Mouse (Mus musculus) monocyte, adult 2 months (primary cell): Measurements from ENCODE around the gene Skint8.
"Not testable (repeated sequence)": the region's sequence is repeated elsewhere in the genome, so short reads cannot be mapped to it uniquely, and the experiment has no call there.

Experiments
- DNase-seq, 2 experiments: peaks; one replicate each; pipeline ENCODE4 v3.0.0; 2022; ENCODE audit warnings: low spot score in 2 of 2, low read depth in 1 of 2

Skint8 gene

DNA sequence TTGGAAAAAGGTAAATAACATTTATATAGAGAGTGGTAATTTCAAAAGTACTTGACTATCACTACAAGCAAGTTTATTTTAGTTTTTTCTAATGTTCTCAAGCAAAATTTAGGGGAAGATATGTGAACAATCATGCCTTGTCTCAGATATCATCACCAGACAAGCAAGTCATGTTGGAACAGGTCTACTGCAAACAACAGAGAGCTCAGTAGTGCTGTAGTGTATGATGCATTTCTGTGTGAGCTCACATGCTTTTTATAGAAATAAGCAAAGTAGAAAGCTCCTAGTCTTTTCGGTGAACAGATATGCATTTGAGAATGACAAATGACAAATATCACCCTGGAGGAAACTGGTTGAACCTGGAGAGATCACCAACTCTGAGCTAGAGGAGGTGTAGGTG is at the start of gene Skint8:
Skint8 (plus strand) TSS at position 301 of the 400 bp plus-strand sequence.
- DNase-seq, result no peak

DNA sequence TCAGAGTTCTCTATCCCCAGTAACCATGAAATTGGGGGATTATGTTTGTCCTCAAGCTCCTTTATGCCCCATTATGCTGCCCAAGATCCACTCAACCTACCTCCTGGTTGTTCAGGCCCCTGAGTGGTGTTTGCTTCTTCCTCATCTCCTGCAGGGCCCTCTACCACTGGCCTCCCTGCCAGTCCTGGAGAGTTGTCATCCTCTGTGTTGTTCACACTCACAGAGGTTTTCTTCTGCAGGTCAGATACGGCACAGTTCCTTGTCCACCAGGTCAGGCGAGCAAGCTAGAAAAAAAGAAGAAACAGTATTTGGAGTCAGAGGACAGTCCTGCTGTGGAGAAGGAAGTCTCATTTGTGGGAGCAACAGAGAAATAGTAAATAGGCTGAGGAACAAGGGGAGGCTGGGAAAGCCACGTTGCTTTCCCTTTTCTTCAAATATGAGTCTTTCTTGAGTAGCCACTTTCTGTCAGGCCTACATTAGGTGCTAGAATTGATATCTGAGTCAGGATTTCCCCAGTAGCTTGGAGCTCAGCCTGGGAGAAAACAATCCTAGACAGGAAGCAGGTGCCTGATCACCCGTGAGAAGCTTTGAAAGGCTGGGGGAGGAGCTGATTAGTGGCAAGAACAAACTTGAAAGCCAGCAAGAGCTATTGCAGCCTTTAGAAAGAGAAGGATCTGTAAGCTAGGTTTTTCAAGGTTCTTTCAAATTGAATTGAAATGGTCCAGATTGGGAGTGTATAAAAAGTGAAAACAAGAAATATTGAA is 38.9 kb upstream of the Skint8 start:
- DNase-seq, result no peak

DNA sequence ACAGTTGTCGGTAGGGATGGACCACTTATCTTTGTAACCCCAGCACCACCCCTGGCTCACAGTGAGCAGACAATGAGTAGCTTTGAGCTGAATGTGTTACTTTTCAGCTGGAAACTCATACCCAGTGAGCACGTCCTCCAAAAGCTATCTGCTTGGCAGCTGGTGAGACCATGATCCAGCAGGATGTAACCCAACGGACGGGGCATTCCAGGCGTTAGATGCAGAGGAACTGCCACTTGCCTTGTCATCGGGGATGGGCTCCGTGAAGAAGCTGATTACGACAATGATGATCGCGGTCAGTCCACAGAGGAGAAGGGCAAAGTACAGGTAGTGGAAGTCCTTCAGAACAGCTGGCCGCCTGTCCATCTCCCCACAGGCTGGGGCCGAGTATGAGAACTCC is 35.6 kb upstream of the Skint8 start:
- DNase-seq, result no peak

DNA sequence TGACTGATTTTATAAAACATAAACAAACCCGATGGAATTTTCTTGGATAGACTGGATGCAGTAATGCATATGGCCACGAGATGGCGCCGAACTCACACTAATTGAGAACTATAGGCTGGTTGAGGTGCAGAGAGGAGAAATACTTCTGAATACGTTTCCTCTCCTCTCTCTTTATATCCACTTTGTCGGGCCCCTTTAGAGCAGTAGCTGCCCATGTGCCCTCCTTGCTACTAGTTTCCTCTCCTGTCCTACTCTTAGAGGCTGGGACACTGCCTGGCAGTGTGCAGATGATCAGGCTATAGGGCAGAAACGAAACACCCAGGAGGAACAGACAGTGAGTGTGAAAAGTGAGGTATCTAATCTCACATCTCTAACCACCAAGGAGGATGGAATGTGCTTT is 33.2 kb upstream of the Skint8 start:
- peak in 1 of 2 experiments; percentile 6 for DNase-seq

DNA sequence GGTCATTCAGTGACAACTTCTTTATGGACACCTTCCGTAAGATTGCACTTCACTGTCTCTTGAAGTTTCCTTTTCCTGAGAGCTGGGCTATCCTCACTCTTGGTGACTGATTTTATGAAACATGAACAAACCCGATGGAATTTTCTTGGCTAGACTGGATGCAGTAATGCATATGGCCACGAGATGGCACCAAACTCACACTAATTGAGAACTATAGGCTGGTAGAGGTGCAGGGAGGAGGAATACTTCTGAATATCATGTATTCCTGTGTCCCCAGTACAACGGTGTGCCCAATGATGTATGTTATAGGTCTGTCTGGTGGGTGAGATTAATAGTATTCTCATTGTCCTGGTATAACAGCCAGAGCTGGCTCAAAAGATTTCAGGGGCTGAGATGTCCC is 32.6 kb upstream of the Skint8 start:
- DNase-seq, result peak in 1 of 2 experiments; percentile 3

DNA sequence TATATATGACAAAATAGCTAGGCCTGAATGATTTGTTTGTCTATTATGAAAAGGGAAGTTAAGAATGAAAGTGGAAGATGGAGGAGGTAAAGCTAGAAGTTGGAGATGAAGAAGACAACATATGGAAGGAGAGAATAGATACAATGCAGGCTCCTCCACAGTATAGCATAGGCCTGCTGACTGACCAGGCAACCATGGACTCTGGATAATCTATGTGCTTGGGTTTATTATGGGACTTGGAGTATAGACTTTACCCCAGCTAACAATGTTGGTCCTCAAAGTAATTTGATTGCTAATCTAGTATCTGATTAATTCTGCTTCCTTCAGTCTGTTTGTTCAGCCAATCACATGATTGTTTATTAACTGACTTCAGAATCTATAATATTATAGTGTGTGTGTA is 27.1 kb upstream of the Skint8 start:
- DNase-seq, result no peak

DNA sequence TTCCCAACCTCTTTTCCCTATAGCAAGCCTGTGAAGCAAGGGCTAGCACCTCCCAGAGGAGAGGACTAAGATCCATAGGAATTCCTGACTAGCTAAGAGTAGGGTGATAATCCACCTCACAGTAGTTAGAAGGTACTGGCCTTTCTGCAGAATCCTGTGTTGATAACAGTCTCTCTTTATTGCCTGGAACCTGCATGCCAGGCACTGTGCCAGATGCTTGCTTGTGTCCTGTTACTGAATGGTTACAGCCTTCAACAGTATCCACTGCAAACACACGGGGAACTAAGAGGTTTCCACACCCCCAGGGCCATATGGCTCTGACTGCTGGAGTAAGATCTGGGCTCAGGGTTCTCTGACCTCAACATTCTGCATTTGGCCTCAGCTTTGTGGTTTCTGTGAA is 21.4 kb upstream of the Skint8 start:
- no peak for DNase-seq

DNA sequence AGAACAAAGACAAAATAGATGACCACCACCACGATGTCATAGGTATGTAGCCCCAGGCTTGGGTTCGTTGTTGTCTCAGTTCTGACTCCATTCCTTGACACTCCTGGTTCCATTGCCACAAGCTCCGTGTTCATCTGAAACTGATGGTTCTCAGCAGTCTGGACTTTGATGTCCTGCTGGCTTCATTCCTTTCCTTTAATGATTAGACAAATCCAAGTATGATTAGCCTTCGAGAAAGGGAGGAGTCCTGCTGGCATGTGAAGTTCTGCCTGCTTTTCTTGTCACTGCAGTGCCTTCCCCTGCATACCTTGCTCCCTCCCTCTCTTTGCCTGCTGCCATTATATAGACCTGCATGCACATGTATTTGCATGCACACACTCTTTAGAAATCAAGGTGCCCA is 20.6 kb upstream of the Skint8 start:
- DNase-seq, result no peak

DNA sequence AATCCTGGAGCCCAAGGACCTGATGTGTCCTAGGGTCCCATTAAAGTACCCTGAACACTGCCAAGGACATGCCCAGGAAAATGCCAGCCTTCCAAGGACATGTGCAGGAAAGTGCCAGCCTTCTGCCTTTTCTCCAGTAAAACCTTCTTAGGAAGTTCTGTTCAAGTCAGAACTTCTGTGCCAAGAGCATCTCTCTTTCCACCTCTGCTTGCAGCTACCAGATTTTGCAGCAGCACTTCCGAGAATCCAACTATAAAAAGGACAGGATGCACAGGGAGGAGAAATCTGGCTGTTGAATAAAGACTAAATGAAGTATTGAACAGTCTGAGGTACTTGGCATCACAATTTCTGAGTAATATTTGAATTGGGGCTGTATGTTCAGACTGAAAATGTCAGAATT is 18.7 kb upstream of the Skint8 start:
- DNase-seq, result not testable (repeated sequence)

DNA sequence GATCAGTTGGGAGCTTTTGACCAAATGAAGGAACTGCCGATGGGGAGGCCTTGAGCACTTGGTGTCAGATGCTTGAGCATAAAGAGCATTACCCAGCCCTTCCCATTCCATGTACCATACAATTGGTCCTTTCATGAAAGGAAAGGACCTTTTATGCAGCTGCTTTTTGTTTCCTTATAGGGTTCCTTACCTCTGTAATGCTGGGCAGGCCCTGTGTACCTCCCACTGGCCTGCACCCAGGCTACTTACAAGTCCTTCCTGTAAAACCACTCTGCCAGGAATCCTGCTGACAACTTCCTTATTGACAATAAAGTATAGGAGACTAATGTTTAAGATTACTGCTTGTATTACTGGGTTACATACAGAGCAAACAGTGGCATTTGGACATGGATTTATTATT is 17.7 kb upstream of the Skint8 start:
- DNase-seq, result no peak

DNA sequence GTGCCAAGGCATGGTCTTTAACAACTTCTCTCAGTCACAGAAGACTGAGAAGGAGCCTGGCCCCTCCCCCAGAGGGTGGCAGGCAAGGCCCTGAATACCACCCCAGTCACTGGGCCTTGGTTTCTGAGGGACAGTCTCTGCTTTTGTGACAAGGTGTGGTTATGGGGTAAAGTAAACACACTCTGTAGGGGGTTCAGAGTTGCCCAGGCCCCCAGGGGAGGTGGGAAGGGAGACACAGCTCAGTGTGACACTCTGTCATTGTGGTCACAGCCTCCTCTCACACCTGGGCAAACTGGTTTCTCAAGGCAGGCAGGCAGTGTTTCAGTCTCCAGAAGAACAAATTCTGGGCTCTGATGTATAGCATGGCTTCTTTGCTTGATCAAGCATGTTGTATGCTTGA is 16.4 kb upstream of the Skint8 start, which contains the start of gene Slc5a9:
Slc5a9 (minus strand) TSS at position 144 of the 400 bp plus-strand sequence.
- DNase-seq, result no peak

DNA sequence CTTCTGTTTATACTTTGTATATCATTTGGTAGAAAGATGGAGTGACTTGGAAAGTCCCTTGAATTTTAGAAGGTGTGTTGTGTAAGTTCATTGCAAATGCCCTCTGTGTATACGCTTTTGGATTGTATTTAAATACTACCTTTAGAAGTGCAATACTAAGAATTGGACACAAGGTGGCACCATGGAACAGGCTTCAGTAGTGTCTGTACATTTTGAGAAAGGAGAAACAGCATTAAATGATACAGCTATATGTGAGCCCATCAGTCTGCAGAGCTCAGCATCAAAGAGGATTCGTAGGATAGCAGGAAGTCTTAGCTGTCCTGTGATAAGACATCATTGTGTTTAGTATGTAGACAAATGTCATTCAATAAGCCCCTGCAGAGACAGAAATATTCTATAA is 11.3 kb upstream of the Skint8 start:
- DNase-seq, result no peak

DNA sequence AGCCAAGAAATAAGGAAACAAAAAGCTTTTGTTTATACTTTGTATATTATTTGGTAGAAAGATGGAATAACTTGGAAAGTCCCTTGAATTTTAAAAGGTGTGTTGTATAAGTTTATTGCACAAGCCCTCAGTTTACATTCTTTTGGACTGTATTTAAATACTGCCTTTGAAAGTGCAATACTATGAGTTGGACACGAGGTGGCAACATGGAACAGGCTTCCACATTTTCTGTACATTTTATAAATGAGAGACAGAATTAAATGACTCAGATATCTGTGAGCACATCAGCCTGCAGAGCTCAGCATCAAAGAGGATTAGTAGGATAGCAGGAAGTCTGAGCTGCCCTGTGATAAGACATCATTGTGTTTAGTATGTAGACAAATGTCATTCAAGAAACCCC is 42.1 kb downstream of the Skint8 start:
- no peak for DNase-seq

DNA sequence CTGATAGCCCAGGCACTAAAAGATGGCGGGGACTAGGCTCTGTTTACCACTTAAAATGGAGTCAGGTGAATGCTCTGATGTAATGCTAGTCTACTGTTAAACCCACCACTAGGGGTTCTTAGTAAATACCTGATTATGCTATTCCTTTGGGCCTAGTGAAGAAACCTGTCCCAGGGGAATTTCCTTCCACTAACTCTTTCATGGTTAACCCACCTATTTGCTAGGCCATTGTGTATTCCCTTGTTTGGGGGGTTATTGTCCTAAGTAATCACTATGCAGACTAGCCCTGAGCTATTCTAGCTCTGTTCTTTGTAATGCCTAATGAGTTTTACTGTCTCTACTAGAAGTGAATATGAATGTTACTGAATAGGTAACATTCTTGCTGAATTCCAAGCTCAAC is 44.0 kb downstream of the Skint8 start:
- not testable (repeated sequence) for DNase-seq

DNA sequence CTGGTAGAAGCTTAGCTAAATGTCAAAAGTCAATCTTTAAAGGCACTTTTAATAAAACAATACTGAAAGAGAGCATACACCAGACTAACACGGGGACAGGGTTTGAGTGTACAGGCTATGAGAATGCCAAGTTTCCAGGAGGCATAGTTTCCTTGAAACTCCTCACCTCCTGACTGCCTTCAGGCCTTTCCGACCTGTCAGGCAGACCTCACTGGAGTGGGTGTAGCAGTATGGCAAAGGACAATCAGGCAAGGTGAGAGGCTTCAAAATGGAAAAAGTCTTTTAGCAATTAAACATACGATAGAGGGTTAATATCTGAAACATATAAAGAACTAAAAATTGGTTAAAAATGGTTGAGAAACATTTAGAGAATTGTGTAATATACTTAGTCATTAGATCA is 44.5 kb downstream of the Skint8 start:
- no peak for DNase-seq

DNA sequence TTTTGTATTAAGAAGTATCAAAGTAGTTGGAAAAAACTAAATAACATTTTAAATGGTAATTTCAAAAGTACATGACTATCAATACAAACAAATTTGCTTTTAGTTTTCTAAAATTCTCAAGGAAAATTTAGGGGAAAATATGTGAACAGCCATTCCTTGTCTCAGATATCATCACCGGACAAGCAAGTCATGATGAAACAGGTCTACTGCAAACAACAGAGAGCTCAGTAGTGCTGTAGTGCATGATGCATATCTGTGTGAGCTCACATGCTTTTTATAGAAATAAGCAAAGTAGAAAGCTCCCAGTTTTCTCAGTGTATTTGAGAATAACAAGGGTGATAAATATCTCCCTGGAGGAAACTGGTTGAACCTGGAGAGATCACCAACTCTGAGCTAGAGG is 53.4 kb downstream of the Skint8 start, which contains the start of gene Skint7:
Skint7 (plus strand) TSS at position 301 of the 400 bp plus-strand sequence.
- no peak for DNase-seq
